Mouse (Mus musculus): ENCODE measurements around the gene Apbb1ip. TPM values are rescaled to one million over a fixed set of nuclear protein-coding genes. Genes with fewer than 3 reads are reported as not detected.

Gene Apbb1ip
- polyA plus RNA-seq (2016; fragmentation: Nextera tagmentation; extraction: Ambion mirVana): 0.65 and 1.3 TPM in 2 replicates

GRCm38 (mm10) chr2:22773549-22774180 is at the start of gene Apbb1ip:
Gene Apbb1ip, plus strand, starts transcription at chr2:22774094.
- Histone ChIP-seq H3K27ac (no peak within 1 kb of the TSS), H3K27me3 (replicated peaks) (peaks cover 4% of the 10 kb centered on the region; the same call in 1 of the 2 replicates), H3K4me1 (peaks cover 5% of the 10 kb centered on the region), H3K4me3 (peak within 1 kb of the TSS; percentile 34), H3K36me3 (no peaks in the 10 kb centered on the region), H3K4me2 (replicated peaks) (peak within 1 kb of the TSS; percentile 91), H3K9me3 (no peaks in the 10 kb centered on the region), H3K9ac (peak within 1 kb of the TSS; percentile 48)
- WGBS: 34% methylated on average over 9 of the region's 9 CpGs
- peak; percentile 46 for ATAC-seq (ENCODE audit: low FRiP score, low read depth)

GRCm38 (mm10) chr2:22727113-22727512 is 46.8 kb upstream of the Apbb1ip start:
- ATAC-seq (ENCODE audit: low FRiP score, low read depth): no peak
- WGBS: 79% methylated on average over 1 of the region's 1 CpGs
- Histone ChIP-seq H3K4me1 (no peaks in the 10 kb centered on the region), H3K27me3 (replicated peaks) (no peaks in the 10 kb centered on the region), H3K4me2 (replicated peaks) (no peak overlapping the region), H3K4me3 (no peak overlapping the region), H3K36me3 (no peaks in the 10 kb centered on the region), H3K9ac (no peak overlapping the region), H3K9me3 (no peaks in the 10 kb centered on the region), H3K27ac (no peak overlapping the region)

GRCm38 (mm10) chr2:22736134-22736533 is 37.8 kb upstream of the Apbb1ip start:
- no peaks in the 10 kb centered on the region for H3K9me3 ChIP-seq
- no peak overlapping the region for H3K4me3 ChIP-seq
- H3K27me3 ChIP-seq (replicated peaks): no peaks in the 10 kb centered on the region
- no peaks in the 10 kb centered on the region for H3K4me1 ChIP-seq
- H3K4me2 ChIP-seq (replicated peaks): no peak overlapping the region
- no peak overlapping the region for H3K9ac ChIP-seq
- no peak for ATAC-seq (ENCODE audit: low FRiP score, low read depth)
- WGBS: 88% methylated on average over 2 of the region's 2 CpGs
- H3K27ac ChIP-seq: no peak overlapping the region
- H3K36me3 ChIP-seq: no peaks in the 10 kb centered on the region

GRCm38 (mm10) chr2:22739369-22739768 is 34.5 kb upstream of the Apbb1ip start:
- no peak overlapping the region for H3K4me2 ChIP-seq (replicated peaks)
- H3K4me3 ChIP-seq: no peak overlapping the region
- ATAC-seq (ENCODE audit: low FRiP score, low read depth): no peak
- H3K9ac ChIP-seq: no peak overlapping the region
- H3K27me3 ChIP-seq (replicated peaks): no peaks in the 10 kb centered on the region
- H3K4me1 ChIP-seq: 0 out of 2 replicates have a peak, but pooled peaks cover 3% of the 10 kb centered on the region
- WGBS: 61% methylated on average over 1 of the region's 1 CpGs
- H3K9me3 ChIP-seq: no peaks in the 10 kb centered on the region
- H3K27ac ChIP-seq: no peak overlapping the region
- no peaks in the 10 kb centered on the region for H3K36me3 ChIP-seq

GRCm38 (mm10) chr2:22740441-22740840 is 33.5 kb upstream of the Apbb1ip start:
- no peak overlapping the region for H3K9ac ChIP-seq
- no peak overlapping the region for H3K4me3 ChIP-seq
- no peak for ATAC-seq (ENCODE audit: low FRiP score, low read depth)
- 72% methylated on average over 1 of the region's 1 CpGs for WGBS
- no peak overlapping the region for H3K27ac ChIP-seq
- no peaks in the 10 kb centered on the region for H3K27me3 ChIP-seq (replicated peaks)
- H3K4me2 ChIP-seq (replicated peaks): no peak overlapping the region
- no peaks in the 10 kb centered on the region for H3K36me3 ChIP-seq
- H3K4me1 ChIP-seq: 0 out of 2 replicates have a peak, but pooled peaks cover 3% of the 10 kb centered on the region
- H3K9me3 ChIP-seq: no peaks in the 10 kb centered on the region

- WGBS: 73% methylated on average over 3 of the region's 3 CpGs
- ATAC-seq (ENCODE audit: low FRiP score, low read depth): no peak
- H3K9ac ChIP-seq: no peak overlapping the region
- H3K4me3 ChIP-seq: no peak overlapping the region
- H3K9me3 ChIP-seq: no peaks in the 10 kb centered on the region
- H3K36me3 ChIP-seq: no peaks in the 10 kb centered on the region
- H3K27ac ChIP-seq: no peak overlapping the region
- H3K4me2 ChIP-seq (replicated peaks): no peak overlapping the region
- H3K4me1 ChIP-seq: 0 out of 2 replicates have a peak, but pooled peaks cover 3% of the 10 kb centered on the region
- H3K27me3 ChIP-seq (replicated peaks): 0 out of 2 replicates have a peak, but pooled peaks cover 2% of the 10 kb centered on the region
Observed at GRCm38 (mm10) chr2:22741222-22741621, 32.7 kb upstream of the Apbb1ip start.

GRCm38 (mm10) chr2:22744121-22744761 is 29.7 kb upstream of the Apbb1ip start:
- no peak overlapping the region for H3K4me3 ChIP-seq
- H3K36me3 ChIP-seq: no peaks in the 10 kb centered on the region
- H3K27me3 ChIP-seq (replicated peaks): 0 out of 2 replicates have a peak, but pooled peaks cover 2% of the 10 kb centered on the region
- H3K9me3 ChIP-seq: no peaks in the 10 kb centered on the region
- no peak for ATAC-seq (ENCODE audit: low FRiP score, low read depth)
- WGBS: under 1% methylated on average over 32 of the region's 38 CpGs
- no peak overlapping the region for H3K4me2 ChIP-seq (replicated peaks)
- 0 out of 2 replicates have a peak, but pooled peaks cover 3% of the 10 kb centered on the region for H3K4me1 ChIP-seq
- no peak overlapping the region for H3K9ac ChIP-seq
- no peak overlapping the region for H3K27ac ChIP-seq

- Histone ChIP-seq H3K9ac (no peak overlapping the region), H3K27me3 (replicated peaks) (0 out of 2 replicates have a peak, but pooled peaks cover 2% of the 10 kb centered on the region), H3K4me2 (replicated peaks) (no peak overlapping the region), H3K4me1 (0 out of 2 replicates have a peak, but pooled peaks cover 3% of the 10 kb centered on the region), H3K9me3 (no peaks in the 10 kb centered on the region), H3K4me3 (no peak overlapping the region), H3K36me3 (no peaks in the 10 kb centered on the region), H3K27ac (no peak overlapping the region)
- WGBS: 2% methylated on average over 18 of the region's 19 CpGs
- no peak for ATAC-seq (ENCODE audit: low FRiP score, low read depth)
Observed at GRCm38 (mm10) chr2:22744876-22745275, 29.0 kb upstream of the Apbb1ip start.

GRCm38 (mm10) chr2:22746785-22747184 is 27.1 kb upstream of the Apbb1ip start:
- Histone ChIP-seq H3K27me3 (replicated peaks) (0 out of 2 replicates have a peak, but pooled peaks cover 2% of the 10 kb centered on the region), H3K4me1 (0 out of 2 replicates have a peak, but pooled peaks cover 3% of the 10 kb centered on the region), H3K36me3 (no peaks in the 10 kb centered on the region), H3K27ac (no peak overlapping the region), H3K4me2 (replicated peaks) (no peak overlapping the region), H3K9ac (no peak overlapping the region), H3K4me3 (no peak overlapping the region), H3K9me3 (no peaks in the 10 kb centered on the region)
- ATAC-seq (ENCODE audit: low FRiP score, low read depth): no peak

- H3K4me3 ChIP-seq: no peak overlapping the region
- no peak overlapping the region for H3K27ac ChIP-seq
- ATAC-seq (ENCODE audit: low FRiP score, low read depth): no peak
- 0 out of 2 replicates have a peak, but pooled peaks cover 3% of the 10 kb centered on the region for H3K4me1 ChIP-seq
- 0 out of 2 replicates have a peak, but pooled peaks cover 2% of the 10 kb centered on the region for H3K27me3 ChIP-seq (replicated peaks)
- no peak overlapping the region for H3K9ac ChIP-seq
- H3K36me3 ChIP-seq: no peaks in the 10 kb centered on the region
- H3K4me2 ChIP-seq (replicated peaks): no peak overlapping the region
- no peaks in the 10 kb centered on the region for H3K9me3 ChIP-seq
Observed at GRCm38 (mm10) chr2:22747941-22748340, 26.0 kb upstream of the Apbb1ip start.

- Histone ChIP-seq H3K4me2 (replicated peaks) (no peak overlapping the region), H3K27me3 (replicated peaks) (0 out of 2 replicates have a peak, but pooled peaks cover 2% of the 10 kb centered on the region), H3K9ac (no peak overlapping the region), H3K9me3 (no peaks in the 10 kb centered on the region), H3K27ac (no peak overlapping the region), H3K4me3 (no peak overlapping the region), H3K36me3 (no peaks in the 10 kb centered on the region), H3K4me1 (no peaks in the 10 kb centered on the region)
- WGBS: 80% methylated on average over 3 of the region's 3 CpGs
- ATAC-seq (ENCODE audit: low FRiP score, low read depth): no peak
Observed at GRCm38 (mm10) chr2:22749761-22750160, 24.1 kb upstream of the Apbb1ip start.

- Histone ChIP-seq H3K4me2 (replicated peaks) (no peak overlapping the region), H3K4me1 (no peaks in the 10 kb centered on the region), H3K27me3 (replicated peaks) (no peaks in the 10 kb centered on the region), H3K9ac (no peak overlapping the region), H3K27ac (no peak overlapping the region), H3K9me3 (no peaks in the 10 kb centered on the region), H3K4me3 (no peak overlapping the region), H3K36me3 (no peaks in the 10 kb centered on the region)
- WGBS: 86% methylated on average over 4 of the region's 4 CpGs
- no peak for ATAC-seq (ENCODE audit: low FRiP score, low read depth)
Observed at GRCm38 (mm10) chr2:22752492-22752891, 21.4 kb upstream of the Apbb1ip start.

All from neural tube, embryonic 12.5 days (tissue).